Mouse (Mus musculus): ENCODE measurements around the gene Cxcl17.
"Not testable (repeated sequence)": the region's sequence is repeated elsewhere in the genome, so short reads cannot be mapped to it uniquely, and the experiment has no call there.

Cxcl17 gene

GRCm38 (mm10) chr7:25426380-25426779 is 13.7 kb upstream of the Cxcl17 start:
- DNase-seq (ENCODE audit: low spot score in 2 of 2) = not testable (repeated sequence)

- peak; percentile 84 to 89 for DNase-seq (ENCODE audit: low spot score in 2 of 2)
These were observed 11.7 kb upstream of the Cxcl17 start for GRCm38 (mm10) chr7:25424429-25424828.

GRCm38 (mm10) chr7:25422286-25422841 is 9.7 kb upstream of the Cxcl17 start:
- DNase-seq (ENCODE audit: low spot score in 2 of 2) = no peak

- DNase-seq (ENCODE audit: low spot score in 2 of 2) = no peak
These were observed 7.3 kb upstream of the Cxcl17 start for GRCm38 (mm10) chr7:25419943-25420342.

GRCm38 (mm10) chr7:25419536-25419935 is 6.8 kb upstream of the Cxcl17 start:
- no peak for DNase-seq (ENCODE audit: low spot score in 2 of 2)

- no peak for DNase-seq (ENCODE audit: low spot score in 2 of 2)
These were observed 4.9 kb upstream of the Cxcl17 start for GRCm38 (mm10) chr7:25417597-25417996.

- no peak for DNase-seq (ENCODE audit: low spot score in 2 of 2)
These were observed 825 bp downstream of the Cxcl17 start for GRCm38 (mm10) chr7:25411861-25412260.

GRCm38 (mm10) chr7:25410969-25411615 is 1.6 kb downstream of the Cxcl17 start:
- DNase-seq (ENCODE audit: low spot score in 2 of 2) = no peak

DNA sequence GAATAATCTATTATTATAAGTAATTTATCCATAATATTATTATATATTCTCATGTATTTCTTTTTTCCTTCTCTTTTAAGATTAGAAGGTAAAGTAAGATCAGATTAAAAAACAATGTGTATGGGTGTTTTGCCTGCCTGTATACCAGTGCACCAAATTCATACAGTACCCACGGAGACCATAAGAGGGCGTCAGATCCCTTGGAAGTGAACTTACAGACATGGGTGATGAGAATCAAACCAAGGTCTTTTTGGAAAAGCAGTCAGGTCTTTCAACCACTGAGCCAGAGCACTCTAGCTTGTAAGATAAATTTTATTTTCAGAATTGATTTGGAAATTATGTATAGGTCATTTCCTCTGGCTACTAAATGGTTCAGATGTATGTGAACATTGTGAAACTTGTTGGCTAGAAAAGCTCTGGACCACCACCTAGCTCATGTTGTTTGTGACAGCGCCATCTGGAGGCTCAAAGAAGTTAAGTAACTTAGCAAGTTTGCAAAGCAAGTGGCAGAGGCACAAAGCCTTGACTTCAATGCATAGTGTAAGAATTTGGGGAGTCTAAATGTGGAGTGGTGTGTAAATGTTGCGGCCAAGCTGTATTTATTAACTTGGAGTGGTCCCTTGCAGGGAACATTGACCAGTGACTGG is 3.4 kb downstream of the Cxcl17 start:
- DNase-seq (ENCODE audit: low spot score in 2 of 2) = no peak

GRCm38 (mm10) chr7:25406468-25406867 is 6.2 kb downstream of the Cxcl17 start:
- DNase-seq (ENCODE audit: low spot score in 2 of 2) = no peak

DNA sequence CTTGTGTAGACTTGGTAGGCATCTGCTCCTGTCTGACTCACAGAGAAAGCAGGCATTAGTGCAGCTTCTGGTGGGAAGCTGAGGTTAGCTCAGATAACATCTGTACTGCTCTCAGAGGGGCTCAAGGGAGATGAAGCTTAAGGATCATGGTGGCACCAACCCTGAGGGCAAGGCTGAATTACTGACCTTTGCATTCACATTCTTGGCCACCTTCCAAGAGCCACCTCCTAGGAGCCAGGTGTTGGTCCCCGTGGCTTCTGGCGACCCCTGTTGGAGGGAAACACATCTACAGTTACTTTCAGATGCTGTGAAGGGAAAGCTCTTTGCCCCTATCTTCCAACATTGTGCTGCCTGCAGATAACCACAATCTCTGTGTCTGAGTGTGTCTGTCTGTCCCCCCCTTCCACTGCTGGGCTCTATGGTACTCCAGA is 10.0 kb downstream of the Cxcl17 start:
- no peak for DNase-seq (ENCODE audit: low spot score in 2 of 2)

DNA sequence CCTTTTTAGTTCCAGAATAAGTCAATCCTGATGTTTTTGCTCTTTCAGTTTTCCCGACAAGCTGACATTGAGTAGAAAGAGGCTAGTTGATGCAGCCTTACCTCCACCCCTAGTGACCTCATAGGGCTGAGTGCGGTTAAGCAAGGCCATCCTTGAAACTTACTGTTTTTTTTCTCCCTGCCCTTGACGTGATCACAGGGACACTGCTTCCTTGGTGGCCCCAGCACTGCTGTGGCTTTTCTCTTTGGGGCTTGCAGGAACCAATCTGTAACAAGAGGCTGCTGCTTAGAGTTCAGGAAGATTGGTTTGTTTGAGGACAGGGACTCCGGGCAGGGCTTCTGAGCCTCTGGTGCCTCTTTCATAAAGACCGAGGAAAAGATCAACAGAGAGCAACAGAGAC is 10.7 kb downstream of the Cxcl17 start:
- DNase-seq (ENCODE audit: low spot score in 2 of 2) = no peak

- no peak for DNase-seq (ENCODE audit: low spot score in 2 of 2)
These were observed 11.1 kb downstream of the Cxcl17 start for GRCm38 (mm10) chr7:25401551-25401950.

DNA sequence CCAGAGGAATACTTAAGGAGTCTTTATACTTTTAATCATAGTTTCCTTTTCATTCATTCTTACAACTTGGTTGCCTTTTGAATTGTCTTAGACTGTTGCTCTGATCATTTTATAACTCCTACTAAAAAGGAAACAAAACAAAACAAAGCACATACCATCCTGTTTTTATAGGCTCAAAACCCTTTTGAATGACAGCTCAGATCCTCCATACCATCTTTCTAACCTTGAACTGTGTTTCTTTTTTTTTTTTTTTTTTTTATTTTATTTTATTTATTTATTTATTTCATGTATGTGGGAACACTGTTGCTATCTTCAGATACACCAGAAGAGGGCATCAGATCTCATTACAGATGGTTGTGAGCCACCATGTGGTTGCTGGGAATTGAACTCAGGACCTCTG is 13.7 kb downstream of the Cxcl17 start:
- not testable (repeated sequence) for DNase-seq (ENCODE audit: low spot score in 2 of 2)

DNA sequence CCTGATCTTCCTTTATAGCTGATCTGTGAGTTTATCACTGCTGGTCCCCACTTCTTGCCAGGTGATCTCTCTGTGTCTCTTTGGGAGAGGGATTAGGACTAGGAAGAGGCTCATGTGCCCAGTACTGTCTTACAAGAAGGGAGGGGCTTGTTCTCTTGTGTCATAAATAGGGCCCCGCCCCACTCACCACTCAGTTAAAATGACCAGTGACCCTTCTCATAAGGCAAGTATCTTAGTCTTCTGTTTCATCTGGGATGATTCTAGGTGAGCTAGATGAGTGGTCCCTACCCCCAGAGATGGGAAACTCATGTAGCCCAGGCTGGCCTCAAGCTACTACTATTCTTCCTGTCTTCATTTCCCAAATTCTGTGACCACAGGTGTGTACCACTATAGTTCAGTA is 14.1 kb downstream of the Cxcl17 start, which contains the start of gene Lipe:
Gene Lipe (minus strand): TSS at position 101 of the 400 bp plus-strand sequence.
- DNase-seq (ENCODE audit: low spot score in 2 of 2) = no peak

DNA sequence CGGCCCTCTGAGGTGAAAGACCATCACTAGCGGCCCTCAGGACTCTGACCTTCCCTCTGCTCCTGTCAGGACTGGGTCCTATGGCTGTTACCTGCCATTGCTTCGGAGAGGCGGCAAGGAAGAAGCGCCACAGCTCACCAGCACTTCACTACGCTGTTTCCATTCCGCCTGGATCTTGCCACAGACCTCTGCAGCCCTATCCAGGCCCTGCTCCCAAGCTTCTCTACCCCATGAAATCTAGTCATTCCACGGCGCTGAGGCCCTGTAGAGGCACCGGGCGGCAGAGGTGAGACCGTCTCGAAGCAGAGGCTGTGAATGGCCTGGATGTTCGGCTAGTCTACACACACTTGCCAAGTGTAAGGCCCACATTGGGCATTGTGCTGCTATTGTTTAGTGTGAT is 16.1 kb downstream of the Cxcl17 start:
- DNase-seq (ENCODE audit: low spot score in 2 of 2) = no peak

DNA sequence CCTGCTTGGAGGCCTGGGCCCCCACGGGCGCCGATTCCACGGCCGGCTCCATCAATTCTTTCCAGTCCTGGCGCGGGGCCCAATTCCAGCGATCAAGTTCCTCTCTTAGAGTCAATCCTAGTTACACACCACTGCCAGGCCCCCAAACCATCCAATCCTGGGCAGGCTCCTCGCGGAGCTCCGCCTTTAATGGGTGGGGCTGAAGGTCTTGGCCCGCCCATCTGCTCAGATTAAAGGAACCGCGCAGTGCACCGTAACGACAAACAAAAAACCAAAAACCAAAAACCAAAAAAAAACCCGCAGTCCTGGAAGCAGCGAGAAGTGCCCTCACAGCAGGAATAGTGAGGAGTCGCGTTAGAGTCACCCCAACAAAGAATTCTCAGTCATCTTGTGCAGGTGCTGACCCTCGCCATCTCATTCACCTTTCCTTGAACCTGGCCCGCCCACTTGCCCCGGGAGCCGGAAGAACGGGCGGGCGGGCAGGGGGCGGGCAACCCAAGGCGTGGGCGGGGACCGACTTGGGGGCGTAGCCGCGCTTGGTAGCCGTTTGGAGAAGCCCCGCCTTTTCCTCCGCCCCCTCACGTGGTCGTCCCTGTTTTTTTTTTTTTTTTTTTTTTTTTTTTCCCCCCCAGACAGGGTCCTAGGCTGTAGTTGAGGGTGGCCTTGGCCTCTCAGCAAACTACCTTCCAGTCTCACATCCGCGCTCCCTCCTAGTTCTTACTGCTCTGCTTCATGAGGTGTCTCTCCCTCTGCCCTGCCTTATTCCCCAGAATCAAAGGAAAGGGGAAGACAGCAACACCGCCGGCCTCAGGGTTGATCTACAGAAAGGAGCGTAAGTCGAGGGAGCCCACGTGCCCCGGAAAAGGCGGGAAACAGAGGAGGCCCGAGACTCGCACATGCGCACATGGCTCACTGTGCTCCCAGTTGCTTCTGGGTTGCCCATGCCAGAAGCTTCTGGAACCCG is 16.8 kb downstream of the Cxcl17 start:
- peak; percentile 93 to 96 for DNase-seq (ENCODE audit: low spot score in 2 of 2)

DNA sequence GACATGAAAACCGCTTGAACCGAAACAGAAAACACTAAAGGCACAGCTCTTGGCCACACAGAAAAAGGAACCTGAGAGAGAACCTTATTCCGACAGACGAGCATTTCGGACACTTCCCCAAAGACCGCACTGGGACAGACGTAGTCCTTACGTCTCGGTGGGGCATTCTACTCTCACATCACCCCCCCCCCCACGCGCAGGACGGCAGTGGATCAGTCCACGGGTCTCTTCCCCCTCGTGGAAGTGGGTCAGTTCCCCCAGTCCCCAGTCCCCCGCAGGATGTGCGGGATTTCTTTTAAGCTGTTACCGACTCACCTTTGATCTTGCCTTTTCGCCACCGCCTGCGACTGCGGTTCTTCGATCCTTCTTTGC is 17.5 kb downstream of the Cxcl17 start:
- DNase-seq (ENCODE audit: low spot score in 2 of 2) = no peak

DNA sequence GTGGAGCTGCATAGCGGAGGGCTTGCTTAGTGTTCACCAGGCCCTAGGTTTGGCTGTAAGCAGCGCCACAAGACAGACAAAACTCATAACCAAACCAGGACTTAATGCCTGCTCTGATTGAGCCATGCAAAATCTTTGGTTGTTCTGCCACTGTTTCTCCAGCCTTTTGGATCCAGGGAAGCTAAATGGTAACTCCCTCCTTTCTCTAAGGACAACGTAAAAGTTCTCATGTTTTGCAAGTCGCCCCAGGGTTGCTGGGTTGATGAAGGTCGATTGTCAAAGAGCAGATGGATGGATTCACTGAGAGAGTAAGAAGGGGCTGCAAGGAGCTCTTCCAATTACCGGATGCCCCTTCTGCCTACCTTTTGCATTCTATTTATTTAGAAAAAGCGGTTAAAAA is 17.9 kb downstream of the Cxcl17 start:
- no peak for DNase-seq (ENCODE audit: low spot score in 2 of 2)

GRCm38 (mm10) chr7:25393451-25394210 is 19.1 kb downstream of the Cxcl17 start:
- DNase-seq (ENCODE audit: low spot score in 2 of 2) = no peak

DNA sequence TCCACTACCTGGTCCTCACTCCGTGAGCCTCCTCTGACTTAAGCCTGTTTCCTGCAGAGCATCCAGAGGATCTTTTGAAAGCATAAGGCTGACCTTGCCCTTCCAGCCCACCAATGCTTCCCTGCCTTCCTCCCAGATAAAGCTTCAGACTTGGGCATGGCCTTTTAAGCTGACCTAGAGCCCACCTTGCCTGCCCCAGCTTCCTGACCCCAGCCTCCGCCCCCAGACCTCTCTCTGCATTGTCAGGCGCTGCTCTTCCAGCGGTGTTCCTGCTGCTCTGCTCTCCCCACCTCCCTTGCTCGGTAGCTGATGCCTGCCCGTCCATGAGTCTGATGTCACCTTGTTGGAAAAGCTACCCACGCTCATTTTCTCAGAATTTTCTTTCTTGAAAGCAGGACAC is 19.8 kb downstream of the Cxcl17 start:
- DNase-seq (ENCODE audit: low spot score in 2 of 2) = no peak

Measured in frontal cortex, postnatal 36 days (tissue).